Mouse (Mus musculus) embryonic fibroblast, embryonic 13.5 days (primary cell): ENCODE measurements around the gene Ptprn2.

Experiments
- CTCF ChIP-seq: IDR thresholded peaks from 2 replicates; pipeline ENCODE4 v1.5.1; 2011; ENCODE audit warnings: mild to moderate bottlenecking, control low read depth, low read length, moderate library complexity, borderline replicate concordance; ENCODE audit not compliant: insufficient read depth
- POLR2A ChIP-seq: IDR thresholded peaks from 2 replicates; pipeline ENCODE4 v1.6.1; 2011; ENCODE audit warnings: low read depth, mild to moderate bottlenecking, control low read depth, low read length, moderate library complexity

- TF ChIP-seq CTCF (no peak), POLR2A (no peak)
Observed at GRCm38 (mm10) chr12:117198093-117198492, 712.6 kb downstream of the Ptprn2 start.
